ENCODE assay signal across 8 mouse cellular contexts in the genomic region with DNA sequence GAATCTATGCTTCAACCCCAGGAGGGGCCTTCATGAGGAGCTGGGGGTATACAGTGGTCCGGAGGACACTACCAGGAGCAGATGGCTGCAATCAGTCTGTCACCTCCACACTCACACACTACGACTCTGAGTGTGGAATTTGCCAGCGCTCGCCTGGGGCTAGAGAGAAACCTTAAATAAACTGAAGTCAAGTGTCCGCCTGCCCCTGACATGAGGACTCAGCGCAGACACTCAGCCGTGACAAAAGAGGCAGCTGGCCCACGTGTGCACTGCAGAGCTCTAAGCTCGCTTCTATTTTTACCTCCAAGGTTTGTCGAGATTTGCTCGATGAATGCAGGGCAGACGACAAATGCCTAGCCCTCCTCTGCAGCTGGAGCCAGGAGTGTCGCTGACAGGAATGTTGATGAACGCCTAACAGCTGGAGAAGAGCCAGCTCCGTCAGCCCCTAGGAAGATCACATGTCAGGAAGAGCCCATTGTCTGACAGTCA. TPM values are rescaled to one million over a fixed set of nuclear protein-coding genes. Genes with fewer than 3 reads are reported as not detected.
A peak's percentile ranks its signal among the peaks of the same experiment; 100 is the strongest.
DNase-seq lines count a peak whose midpoint lies in the region; ATAC-seq and TF ChIP-seq lines count a peak whose summit lies in the region.

No protein-coding gene starts in this region.

- no peak for TF ChIP-seq CTCF in intestine, postnatal 0 days (IDR thresholded peaks at IDR 0.05; ENCODE audit: low read depth)

- H3K4me2 ChIP-seq in intestine, postnatal 0 days (replicated peaks; ENCODE audit: low read depth), result peak overlapping the region; percentile 30; the same call in 1 of the 2 replicates

- H3K27ac ChIP-seq in intestine, postnatal 0 days (ENCODE audit: low read depth, low read length), result no peak overlapping the region

- no peak for ATAC-seq in intestine, postnatal 0 days

- no peak overlapping the region for H3K9ac ChIP-seq in intestine, postnatal 0 days (ENCODE audit: low read depth, low read length)

- H3K4me1 ChIP-seq in intestine, postnatal 0 days (replicated peaks; ENCODE audit: control insufficient read depth, insufficient read depth, low read length), result no peaks in the 10 kb centered on the region

- no peak overlapping the region for H3K4me3 ChIP-seq in intestine, postnatal 0 days (ENCODE audit: low read depth, low read length)

- WGBS in intestine, postnatal 0 days, result 21% methylated on average over 15 of the region's 15 CpGs

- no peaks in the 10 kb centered on the region for H3K9me3 ChIP-seq in intestine, postnatal 0 days (ENCODE audit: control insufficient read depth)

- H3K27me3 ChIP-seq in intestine, postnatal 0 days (replicated peaks; ENCODE audit: control insufficient read depth, insufficient read depth, low read length), result no peaks in the 10 kb centered on the region

- H3K36me3 ChIP-seq in intestine, postnatal 0 days (ENCODE audit: control insufficient read depth, insufficient read depth), result no peaks in the 10 kb centered on the region

- peak; percentile 16 for DNase-seq in retina, adult 2 months (ENCODE audit: low read depth, low spot score)
- DNase-seq in retina, embryonic 14.5 days (ENCODE audit: low spot score), result no peak
- peak; percentile 97 for DNase-seq in heart, adult 11 months
- DNase-seq in lung, postnatal 14 days, result peak; percentile 46
- no peak for DNase-seq in spleen, adult 12 weeks (ENCODE audit: low spot score)
- DNase-seq in urinary bladder, postnatal 10 days (ENCODE audit: low spot score), result no peak
- DNase-seq in urinary bladder, postnatal 14 days (ENCODE audit: low spot score), result no peak

RNA-seq across cellular contexts. Expression of a gene that starts 30.7 kb away (rescaled TPM):
- 0.67 and 1.3 TPM in 2 replicates for polyA plus RNA-seq in intestine, postnatal 0 days (2015; fragmentation: Nextera tagmentation; extraction: Ambion mirVana)

RNA-seq across cellular contexts. Expression of a gene that starts 36.7 kb away (rescaled TPM):
- polyA plus RNA-seq in intestine, postnatal 0 days (2015; fragmentation: Nextera tagmentation; extraction: Ambion mirVana), result 0.16 and 0.24 TPM in 2 replicates

Comparison
In these comparisons a context has a peak if more than half of its experiments do, and no peak if none do; other contexts are left out.
1. DNase-seq: peak in retina, adult 2 months (single experiment), heart, adult 11 months (single experiment) and lung, postnatal 14 days (single experiment); none in retina, embryonic 14.5 days (single experiment), spleen, adult 12 weeks (single experiment), urinary bladder, postnatal 10 days (single experiment) and urinary bladder, postnatal 14 days (single experiment).